Mouse (Mus musculus) testis, postnatal 14 days (tissue): Measurements from ENCODE around the gene Mgll.

ENCODE experiments used
- DNase-seq: peaks from one replicate; pipeline ENCODE4 v3.0.0; 2021; ENCODE audit warnings: low spot score

The Mgll gene

GRCm38 (mm10) chr6:88743601-88744291 is 19.5 kb downstream of the Mgll start:
- no peak for DNase-seq

- DNase-seq: no peak
Observed at GRCm38 (mm10) chr6:88745027-88745426, 20.8 kb downstream of the Mgll start.

GRCm38 (mm10) chr6:88746271-88746670 is 22.1 kb downstream of the Mgll start:
- no peak for DNase-seq

- no peak for DNase-seq
Observed at GRCm38 (mm10) chr6:88747296-88748040, 23.3 kb downstream of the Mgll start.

GRCm38 (mm10) chr6:88750884-88751283 is 26.7 kb downstream of the Mgll start:
- no peak for DNase-seq

- no peak for DNase-seq
Observed at GRCm38 (mm10) chr6:88752711-88753219, 28.6 kb downstream of the Mgll start.

GRCm38 (mm10) chr6:88753578-88753977 is 29.4 kb downstream of the Mgll start:
- no peak for DNase-seq

GRCm38 (mm10) chr6:88756992-88757391 is 32.8 kb downstream of the Mgll start:
- no peak for DNase-seq

- no peak for DNase-seq
Observed at GRCm38 (mm10) chr6:88758074-88758473, 33.9 kb downstream of the Mgll start.

GRCm38 (mm10) chr6:88758568-88759522 is 34.6 kb downstream of the Mgll start:
- no peak for DNase-seq

GRCm38 (mm10) chr6:88759793-88760453 is 35.7 kb downstream of the Mgll start:
- DNase-seq: peak; percentile 68

GRCm38 (mm10) chr6:88760935-88761635 is 36.9 kb downstream of the Mgll start:
- DNase-seq: no peak

GRCm38 (mm10) chr6:88761684-88762439 is 37.6 kb downstream of the Mgll start:
- no peak for DNase-seq

- DNase-seq: no peak
Observed at GRCm38 (mm10) chr6:88762440-88763196, 38.4 kb downstream of the Mgll start.

- DNase-seq: no peak
Observed at GRCm38 (mm10) chr6:88763518-88764077, 39.4 kb downstream of the Mgll start.

- no peak for DNase-seq
Observed at GRCm38 (mm10) chr6:88764281-88764680, 40.1 kb downstream of the Mgll start.

GRCm38 (mm10) chr6:88767740-88768139 is 43.5 kb downstream of the Mgll start:
- no peak for DNase-seq

GRCm38 (mm10) chr6:88769723-88770122 is 45.5 kb downstream of the Mgll start:
- DNase-seq: no peak

GRCm38 (mm10) chr6:88770300-88770904 is 46.2 kb downstream of the Mgll start:
- no peak for DNase-seq
